Mouse (Mus musculus) cerebellum, adult 9-11 months (tissue): ENCODE measurements at regions not wholly inside any gene's neighbourhood (a gene's known extent, or its start where the extent isn't known, plus 50 kb on each side); places are given as distances from the start of the nearest gene placed in this dataset.

Experiments used
- DNase-seq: peaks from one replicate; pipeline ENCODE4 v3.0.0; 2022

GRCm38 (mm10) chr11:50547776-50548175 is 54.1 kb upstream of the Adamts2 start:
- no peak for DNase-seq

GRCm38 (mm10) chr11:50546456-50547144 is 55.3 kb upstream of the Adamts2 start:
- DNase-seq = peak; percentile 41

DNA sequence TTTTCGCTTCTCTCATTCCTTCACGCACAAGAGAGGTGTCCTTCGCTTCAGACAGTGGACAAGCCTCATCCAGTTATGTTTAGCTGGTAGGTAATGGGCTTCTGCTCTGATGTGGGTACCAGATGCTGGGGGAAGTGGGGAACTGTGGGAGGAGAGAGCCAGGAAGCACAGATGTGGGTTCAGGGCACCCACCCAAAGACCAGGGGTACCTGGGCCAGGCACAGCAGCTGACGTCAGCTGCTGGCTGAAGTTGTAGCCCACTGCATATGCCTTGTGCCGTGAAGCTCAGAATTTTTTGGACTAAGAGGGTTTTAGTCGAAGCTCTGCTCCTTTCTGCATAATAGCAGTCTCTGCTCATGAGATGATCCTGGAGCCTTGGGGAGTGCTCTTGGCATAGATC is 56.5 kb upstream of the Adamts2 start:
- DNase-seq = no peak

DNA sequence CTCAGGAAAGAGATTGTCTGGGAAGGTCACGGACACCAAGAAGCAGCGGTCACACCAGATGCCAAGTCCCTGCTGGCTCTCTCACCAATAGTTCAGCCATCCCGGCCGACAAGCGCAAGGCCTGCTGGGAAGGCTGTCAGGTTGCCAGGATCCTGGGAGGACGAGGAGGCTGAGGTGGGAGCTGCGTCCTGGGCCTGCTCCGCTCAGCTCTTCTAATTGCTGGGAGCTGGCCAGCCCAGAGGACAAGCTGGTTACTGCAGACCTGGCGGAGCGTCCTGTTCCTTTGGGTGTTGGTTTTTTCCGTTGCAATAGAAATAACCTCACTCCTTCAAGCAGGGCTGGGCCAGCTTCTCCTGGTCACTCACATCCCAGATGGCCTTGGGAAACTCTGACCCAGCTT is 61.7 kb upstream of the Adamts2 start:
- DNase-seq = peak; percentile 44

- DNase-seq = no peak
These were observed 67.6 kb upstream of the Adamts2 start for GRCm38 (mm10) chr11:50534266-50534665.

GRCm38 (mm10) chr11:50527923-50528322 is 74.0 kb upstream of the Adamts2 start:
- no peak for DNase-seq

- DNase-seq = peak; percentile 5
These were observed 81.7 kb upstream of the Adamts2 start for GRCm38 (mm10) chr11:50520162-50520561.

- no peak for DNase-seq
These were observed 77.0 kb upstream of the Rufy1 start for GRCm38 (mm10) chr11:50507882-50508281.

- no peak for DNase-seq
These were observed 76.5 kb upstream of the Rufy1 start for GRCm38 (mm10) chr11:50507498-50507824.

DNA sequence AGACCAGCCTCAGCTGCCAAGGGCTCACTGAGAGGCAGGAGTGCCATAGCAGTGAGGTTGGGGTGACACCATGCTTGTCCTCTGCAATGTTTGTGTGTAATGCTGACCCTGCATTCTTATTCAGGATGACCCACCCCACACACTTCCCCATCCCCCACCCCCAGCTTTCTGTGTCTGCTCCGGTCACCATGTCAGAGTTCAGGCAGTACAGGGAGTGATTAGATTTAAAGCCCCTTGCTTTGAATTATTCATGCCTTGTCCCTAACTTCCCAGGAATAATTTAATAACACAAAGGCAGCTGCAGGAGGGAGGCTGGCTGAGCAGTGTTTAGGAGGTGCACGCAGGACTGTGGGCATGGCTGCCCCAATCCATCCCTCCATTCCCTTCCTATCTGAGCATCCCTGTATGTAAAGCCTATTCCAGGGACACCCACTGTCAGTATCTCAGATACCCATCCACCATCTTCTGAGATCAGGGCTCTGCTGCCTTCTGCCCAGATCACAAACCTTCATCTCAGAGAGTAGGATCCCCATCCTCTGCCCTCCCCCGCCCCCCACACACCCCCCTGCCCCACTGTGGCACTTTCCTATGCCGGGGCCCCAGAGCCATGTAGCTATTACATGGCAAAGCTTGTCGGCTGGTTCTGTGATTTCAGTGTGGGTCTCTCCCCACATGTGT is 76.0 kb upstream of the Rufy1 start:
- no peak for DNase-seq

DNA sequence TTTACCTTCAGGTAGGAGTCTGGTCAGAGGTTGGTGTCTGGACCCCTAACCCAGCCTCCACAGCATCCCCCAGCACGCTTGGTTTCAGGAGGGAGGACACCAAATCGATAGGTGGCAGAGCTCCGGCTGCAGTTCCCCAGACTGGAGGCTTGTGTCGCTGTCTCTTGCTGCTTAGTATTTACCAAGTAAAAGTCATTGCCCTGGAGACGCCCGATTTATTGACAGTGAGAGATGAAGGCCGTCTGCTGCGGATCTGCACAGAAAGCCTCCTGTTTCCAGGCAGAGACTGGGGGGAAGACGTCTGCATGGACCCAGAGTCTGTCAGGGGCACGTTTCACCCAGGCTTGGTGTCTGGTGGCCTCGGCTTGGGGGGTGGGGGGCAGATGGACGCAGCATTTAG is 70.4 kb upstream of the Rufy1 start:
- no peak for DNase-seq

DNA sequence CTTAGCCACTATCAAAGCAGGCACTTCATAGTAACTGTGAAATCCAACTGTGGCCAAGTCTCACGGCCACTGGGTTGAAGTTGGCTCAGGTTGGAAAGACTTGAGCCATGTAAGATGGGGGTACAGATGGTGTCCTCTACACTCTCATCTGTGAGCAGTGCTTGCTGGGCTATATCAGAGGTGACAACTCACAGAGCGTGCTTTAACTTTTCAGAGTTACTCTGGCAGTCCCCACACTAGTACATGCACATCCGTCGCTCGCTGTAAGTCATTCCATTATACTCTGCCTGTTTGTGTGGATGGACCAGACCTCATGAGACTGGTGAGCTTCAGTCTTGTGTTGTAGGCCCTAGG is 62.2 kb upstream of the Rufy1 start:
- DNase-seq = no peak

DNA sequence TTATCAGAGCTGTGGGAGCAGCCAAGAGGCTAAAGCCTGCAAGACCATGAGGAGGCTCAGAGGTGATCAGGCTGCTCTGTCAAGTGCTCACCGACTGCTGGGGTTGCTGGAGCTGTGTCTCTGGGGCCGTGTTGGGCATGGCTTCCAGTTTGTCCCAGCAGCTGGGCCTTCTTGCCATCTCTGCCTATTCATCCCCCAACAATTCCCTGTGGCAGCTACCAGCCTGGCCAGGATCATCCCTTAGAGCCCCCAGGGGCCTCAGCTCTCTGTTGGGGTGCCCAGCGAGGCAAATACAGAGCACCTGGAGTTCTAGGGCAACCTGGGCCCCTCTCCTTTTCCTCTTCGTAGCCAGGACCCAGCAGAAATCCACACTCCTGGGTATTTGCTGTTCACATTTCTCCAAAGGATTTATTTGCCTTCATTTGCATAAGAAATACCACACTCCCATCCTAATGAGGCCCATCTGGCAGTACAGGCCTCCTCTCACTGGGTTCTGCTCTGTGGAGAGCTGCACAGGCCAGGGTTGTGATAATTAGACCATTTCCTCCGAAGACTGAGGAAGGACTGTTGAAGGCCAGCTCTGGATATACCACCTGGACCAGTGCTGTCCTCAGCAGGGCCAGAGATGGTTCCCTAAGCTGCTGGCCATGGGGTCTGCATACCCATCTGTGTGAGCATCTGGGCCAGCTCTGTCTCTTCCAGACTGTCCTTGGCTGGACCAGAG is 61.6 kb upstream of the Rufy1 start:
- DNase-seq = no peak

- no peak for DNase-seq
These were observed 52.9 kb upstream of the Rufy1 start for GRCm38 (mm10) chr11:50483821-50484220.

DNA sequence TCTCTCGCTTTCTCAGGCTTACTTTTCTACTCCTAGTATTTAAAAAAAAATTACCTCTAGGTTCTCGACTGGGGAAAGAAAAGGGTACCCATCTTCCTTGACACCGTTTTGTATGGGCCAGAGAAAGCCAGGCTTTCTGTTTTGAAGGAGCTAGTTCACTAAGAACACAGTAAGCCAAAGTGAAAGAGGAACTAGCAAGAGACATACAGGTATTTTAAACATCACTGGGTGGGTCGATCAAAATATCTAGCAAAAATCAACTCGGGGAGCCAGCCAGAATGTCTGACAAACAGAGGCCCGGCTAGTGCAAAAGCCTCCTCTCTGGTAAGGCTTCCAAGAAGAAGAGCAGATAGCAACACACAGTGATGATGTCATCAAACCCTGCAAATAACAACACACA is 52.2 kb upstream of the Rufy1 start:
- no peak for DNase-seq

GRCm38 (mm10) chr11:50482607-50483006 is 51.7 kb upstream of the Rufy1 start:
- DNase-seq = no peak
